In the genomic region with DNA sequence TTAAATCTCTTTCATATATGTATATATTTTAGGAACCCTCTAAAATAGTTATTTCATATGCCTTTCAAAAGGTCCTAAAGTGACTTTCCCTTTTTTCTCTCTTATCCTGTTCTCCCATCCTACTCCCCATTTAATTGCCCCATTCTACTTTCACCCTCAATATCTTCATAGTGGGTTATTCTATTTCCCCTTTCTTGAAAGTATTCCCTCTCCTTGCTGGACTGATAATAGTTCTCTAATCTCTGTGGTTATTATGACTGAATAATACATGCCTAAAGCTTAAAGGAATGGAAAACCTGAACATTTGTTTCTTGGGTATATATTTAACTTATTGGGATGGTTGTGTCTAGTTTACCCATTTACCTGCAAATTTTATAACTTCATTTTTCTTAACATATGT, we compare ENCODE assay signal across 25 mouse cellular contexts. TPM values are rescaled to one million over a fixed set of nuclear protein-coding genes. Genes with fewer than 3 reads are reported as not detected.
"Had no signal": no experiment of that assay in that cellular context is flagged by ENCODE, and none has a peak within 500 bp of the region (broad histone marks: within the 10 kb centered on the region; RNA-seq: fewer than 3 reads in every experiment).

No protein-coding gene starts in this region.

- H3K27me3 ChIP-seq: embryonic facial prominence, embryonic 12.5 days; embryonic facial prominence, embryonic 13.5 days; embryonic facial prominence, embryonic 15.5 days; forebrain, embryonic 12.5 days; forebrain, embryonic 13.5 days; forebrain, embryonic 15.5 days had no signal

- H3K9ac ChIP-seq: embryonic facial prominence, embryonic 12.5 days; embryonic facial prominence, embryonic 13.5 days; embryonic facial prominence, embryonic 15.5 days; forebrain, embryonic 12.5 days; forebrain, embryonic 13.5 days; forebrain, embryonic 15.5 days; forebrain, postnatal 0 days had no signal

- H3K4me1 ChIP-seq: embryonic facial prominence, embryonic 10.5 days; embryonic facial prominence, embryonic 12.5 days; embryonic facial prominence, embryonic 13.5 days; embryonic facial prominence, embryonic 15.5 days; forebrain, embryonic 10.5 days; forebrain, embryonic 12.5 days; forebrain, embryonic 13.5 days; forebrain, embryonic 15.5 days; heart, embryonic 10.5 days had no signal

- DNase-seq: cerebellum, adult 9-10 months; cerebellum, adult 9-11 months; cerebellum, postnatal 10 days; cerebellum, postnatal 14 days; cerebellum, postnatal 25 days; cerebellum, postnatal 36 days; embryo, embryonic 11 days; forebrain, postnatal 0 days; gastrocnemius, adult 2 months; gastrocnemius, postnatal 10 days; gastrocnemius, postnatal 14 days; gastrocnemius, postnatal 25 days; gastrocnemius, postnatal 36 days; heart, adult 11 months; heart, adult 2 months had no signal

- H3K4me3 ChIP-seq: embryonic facial prominence, embryonic 10.5 days; embryonic facial prominence, embryonic 12.5 days; embryonic facial prominence, embryonic 13.5 days; embryonic facial prominence, embryonic 15.5 days; erythroblast, embryonic 14.5 days; forebrain, embryonic 10.5 days; forebrain, embryonic 12.5 days; forebrain, embryonic 13.5 days; forebrain, embryonic 15.5 days; gastrocnemius, adult 2 months; heart, adult 2 months; heart, embryonic 10.5 days had no signal

- H3K27ac ChIP-seq: embryonic facial prominence, embryonic 10.5 days; embryonic facial prominence, embryonic 12.5 days; embryonic facial prominence, embryonic 13.5 days; embryonic facial prominence, embryonic 15.5 days; forebrain, embryonic 10.5 days; forebrain, embryonic 12.5 days; forebrain, embryonic 13.5 days; forebrain, embryonic 15.5 days; gastrocnemius, adult 2 months; heart, adult 2 months; heart, embryonic 10.5 days had no signal

- H3K36me3 ChIP-seq: embryonic facial prominence, embryonic 10.5 days; embryonic facial prominence, embryonic 12.5 days; embryonic facial prominence, embryonic 13.5 days; embryonic facial prominence, embryonic 15.5 days; forebrain, embryonic 10.5 days; forebrain, embryonic 12.5 days; forebrain, embryonic 15.5 days; heart, embryonic 10.5 days had no signal

- H3K9me3 ChIP-seq: embryonic facial prominence, embryonic 10.5 days; embryonic facial prominence, embryonic 12.5 days; embryonic facial prominence, embryonic 13.5 days; embryonic facial prominence, embryonic 15.5 days; forebrain, embryonic 10.5 days; forebrain, embryonic 12.5 days; forebrain, embryonic 13.5 days; forebrain, embryonic 15.5 days; heart, embryonic 10.5 days had no signal

RNA-seq across cellular contexts. Expression of gene Klhl4, which starts 12.6 kb away (rescaled TPM):
- polyA plus RNA-seq: erythroblast, embryonic 14.5 days had no signal
